16 mouse cellular contexts compared by ENCODE assay signal in the genomic region with DNA sequence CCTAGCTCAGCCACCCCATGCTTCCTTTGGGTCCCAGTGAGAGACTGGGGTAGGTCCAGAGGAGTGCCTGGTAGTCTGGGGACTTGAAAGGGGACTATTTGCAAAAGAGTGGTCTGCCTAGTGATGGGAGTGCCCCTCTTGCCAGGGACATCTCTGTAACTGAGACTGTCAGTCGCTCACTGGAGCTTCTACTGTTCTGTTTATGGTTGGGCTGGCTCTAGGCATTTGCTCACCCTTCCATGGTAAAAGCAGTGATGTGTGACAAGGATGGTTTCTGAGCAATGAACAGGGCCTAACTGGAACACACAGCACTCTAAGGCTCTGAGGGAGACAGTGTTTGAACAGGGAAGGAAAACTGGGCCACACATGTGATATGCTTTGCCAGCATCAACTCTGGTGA. TPM values are rescaled to one million over a fixed set of nuclear protein-coding genes. Genes with fewer than 3 reads are reported as not detected.
"Had no signal": no experiment of that assay in that cellular context is flagged by ENCODE, and none has a peak within 500 bp of the region (broad histone marks: within the 10 kb centered on the region; RNA-seq: fewer than 3 reads in every experiment).

No protein-coding gene starts in this region.

- ATAC-seq: lung, postnatal 0 days; midbrain, embryonic 13.5 days; midbrain, embryonic 15.5 days had no signal

- H3K27ac ChIP-seq: lung, embryonic 15.5 days; macrophage; midbrain, embryonic 13.5 days; midbrain, embryonic 15.5 days; neural tube, embryonic 12.5 days; stomach, embryonic 15.5 days; stomach, postnatal 0 days had no signal

- H3K9me3 ChIP-seq: lung, embryonic 15.5 days; megakaryocyte, embryonic 14.5 days; midbrain, embryonic 13.5 days; midbrain, embryonic 15.5 days; neural tube, embryonic 12.5 days; stomach, embryonic 15.5 days had no signal

- H3K9ac ChIP-seq: lung, embryonic 15.5 days; midbrain, embryonic 13.5 days; midbrain, embryonic 15.5 days; neural tube, embryonic 12.5 days; stomach, embryonic 15.5 days had no signal

- H3K4me1 ChIP-seq: lung, embryonic 15.5 days; midbrain, embryonic 13.5 days; midbrain, embryonic 15.5 days; neural tube, embryonic 12.5 days; stomach, embryonic 15.5 days had no signal

- DNase-seq: lung, adult 2 months; lung, postnatal 14 days; lung, postnatal 36 days; thymus, adult 2 months; thymus, postnatal 25 days; thymus, postnatal 4 days had no signal

- H3K4me3 ChIP-seq: lung, embryonic 15.5 days; megakaryocyte, embryonic 14.5 days; midbrain, embryonic 13.5 days; midbrain, embryonic 15.5 days; neural tube, embryonic 12.5 days; stomach, embryonic 15.5 days had no signal

- H3K4me2 ChIP-seq: lung, embryonic 15.5 days; midbrain, embryonic 11.5 days; midbrain, embryonic 13.5 days; midbrain, embryonic 15.5 days; neural tube, embryonic 12.5 days; stomach, embryonic 15.5 days had no signal

- H3K27me3 ChIP-seq: lung, embryonic 15.5 days; megakaryocyte, embryonic 14.5 days; midbrain, embryonic 13.5 days; midbrain, embryonic 15.5 days; neural tube, embryonic 12.5 days; stomach, embryonic 15.5 days had no signal

RNA-seq across cellular contexts. Expression of a gene that starts 46.3 kb away (rescaled TPM):
- polyA plus RNA-seq: macrophage had no signal
